Mouse (Mus musculus): ENCODE results near the gene Klf12.
"Not testable (repeated sequence)": the region's sequence is repeated elsewhere in the genome, so short reads cannot be mapped to it uniquely, and the experiment has no call there.

Gene Klf12

GRCm38 (mm10) chr14:99873725-99874124 is 410.8 kb downstream of the Klf12 start:
- DNase-seq: no peak

- no peak for DNase-seq
Observed at GRCm38 (mm10) chr14:99856158-99857011, 428.1 kb downstream of the Klf12 start.

- DNase-seq: not testable (repeated sequence)
Observed at GRCm38 (mm10) chr14:99854467-99854807, 430.0 kb downstream of the Klf12 start.

- DNase-seq: not testable (repeated sequence)
Observed at GRCm38 (mm10) chr14:99853769-99854466, 430.6 kb downstream of the Klf12 start.

- DNase-seq: no peak
Observed at GRCm38 (mm10) chr14:99850350-99850749, 434.1 kb downstream of the Klf12 start.

GRCm38 (mm10) chr14:99847502-99847901 is 437.0 kb downstream of the Klf12 start:
- DNase-seq: no peak

GRCm38 (mm10) chr14:99826713-99827112 is 457.8 kb downstream of the Klf12 start:
- no peak for DNase-seq

Data from right cerebral cortex, postnatal 14 days (tissue).